Mouse (Mus musculus) T-helper 2 cell (primary cell): ENCODE data around the gene AY074887.

Source experiments
- in situ Hi-C: fragments of 300-600 bp; cut with MboI, MseI; formaldehyde crosslinking; loops from one replicate; pipeline ENCODE4 v1.15.1; 2025; ENCODE audit warnings: high pct_unique_total_duplicates

Gene AY074887

DNA sequence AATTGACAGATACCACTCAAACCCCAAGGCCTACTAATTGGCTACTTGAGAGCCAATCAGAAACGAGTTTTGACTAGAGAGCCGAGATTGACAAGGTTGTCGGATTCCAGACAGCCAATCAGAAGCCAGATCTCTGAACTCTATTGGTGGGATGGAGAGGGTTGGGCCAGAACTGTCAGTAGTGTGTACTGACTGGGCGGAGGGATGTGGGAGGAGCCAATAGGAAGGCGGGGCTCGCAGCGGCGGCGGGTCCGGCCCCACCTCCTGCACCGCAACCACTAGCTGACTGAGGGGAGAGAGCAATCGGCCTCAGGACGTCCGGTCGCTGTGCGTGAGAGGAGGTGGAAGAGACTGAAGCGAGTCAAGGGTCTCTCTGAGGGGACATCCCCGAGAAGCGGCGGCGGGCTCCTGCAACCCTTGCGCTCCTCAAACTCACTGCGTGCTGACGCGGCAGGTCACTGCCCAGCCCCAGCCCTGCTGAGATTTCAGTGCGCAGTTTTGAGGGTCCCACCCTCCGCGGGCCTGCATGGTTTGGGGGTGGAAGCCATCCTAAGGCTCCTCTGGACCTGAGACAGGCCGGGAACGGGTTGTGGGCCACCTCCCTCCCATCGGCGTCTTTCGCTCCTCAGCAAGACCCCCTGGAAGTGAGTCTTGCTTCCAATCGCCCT is 33.7 kb downstream of the AY074887 start, which contains the start of gene Hykk:
Gene Hykk, plus strand, starts transcription at position 274 of the 668 bp plus-strand sequence.
- in situ Hi-C loops: no loop called here

- in situ Hi-C loops: no loop called here
Observed at GRCm38 (mm10) chr9:54916401-54916800, 34.4 kb downstream of the AY074887 start.

DNA sequence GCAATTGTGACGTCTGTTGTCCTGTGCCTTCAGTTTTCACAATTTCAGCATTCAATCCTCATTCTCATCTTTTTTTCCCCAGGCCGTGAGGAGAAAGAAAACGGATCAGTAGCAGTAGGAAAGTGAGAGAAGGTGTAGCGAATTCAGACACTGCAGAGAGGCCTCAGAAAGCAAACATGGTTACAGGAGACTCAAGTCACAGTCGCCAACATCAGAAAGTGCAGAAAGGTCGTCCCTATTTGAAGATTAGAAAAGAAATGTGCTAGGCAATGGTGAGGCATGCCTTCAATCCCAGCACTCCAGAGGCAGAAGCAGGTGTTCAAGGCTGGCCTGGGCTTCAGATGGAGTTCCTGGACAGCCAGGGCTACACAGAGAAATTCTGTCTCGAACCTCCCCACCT is 35.2 kb downstream of the AY074887 start:
- in situ Hi-C loops: no loop called here

DNA sequence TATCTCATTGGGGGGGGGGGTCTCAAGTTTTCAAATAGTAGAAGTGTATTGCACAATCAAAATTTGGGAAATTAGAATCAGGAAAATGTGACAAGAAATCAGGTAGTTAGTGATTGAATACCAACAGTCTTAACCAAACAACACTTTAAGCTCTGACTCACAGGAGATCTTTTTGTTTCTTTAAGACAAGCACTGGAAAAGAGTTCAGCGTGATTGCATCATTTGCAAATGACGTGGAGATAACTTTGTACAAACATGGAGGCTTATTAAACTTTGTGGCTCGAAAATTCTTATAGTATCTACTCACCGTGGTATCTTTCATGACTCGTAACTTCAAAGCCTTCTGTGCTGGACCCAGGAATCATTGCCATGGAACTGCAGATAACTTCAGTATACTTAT is 41.4 kb downstream of the AY074887 start:
- in situ Hi-C loops: no loop called here
